Mouse (Mus musculus) left cerebral cortex, adult 2 months (tissue): Measurements from ENCODE around the gene Dhx40. TPM values are rescaled to one million over a fixed set of nuclear protein-coding genes. Genes with fewer than 3 reads are reported as not detected.
"Not testable (repeated sequence)": the region's sequence is repeated elsewhere in the genome, so short reads cannot be mapped to it uniquely, and the experiment has no call there.

Experiments
- DNase-seq, 2 experiments: peaks; one replicate each; pipeline ENCODE4 v3.0.0; 2021 to 2022; ENCODE audit warnings: low spot score in 2 of 2, mixed read lengths in 1 of 2; ENCODE audit errors: extremely low spot score in 1 of 2
- H3K27ac ChIP-seq: fragments of 200-600 bp; 2 replicates; pipeline ENCODE4 v1.8.1; 2022
- H3K4me3 ChIP-seq: fragments of 200-600 bp; 2 replicates; pipeline ENCODE4 v1.8.1; 2022
- CTCF ChIP-seq: fragments of 200-600 bp; IDR thresholded peaks from 2 replicates; pipeline ENCODE4 v1.8.1; 2022; ENCODE audit warnings: antibody characterized with exemption, mild to moderate bottlenecking, moderate library complexity
- intact Hi-C: fragments of 180-260 bp; cut with DNase I; formaldehyde crosslinking; loops from one replicate; pipeline ENCODE4 v1.15.1; 2025
- total RNA-seq, 2 experiments: library from RNA; stranded (reverse); gene quantifications; 2 replicates each; pipeline ENCODE4 v1.2.3; 2021

Dhx40 gene
- total RNA-seq, 2 experiments from 2014 or later, result 17.3 to 19.3 TPM

GRCm38 (mm10) chr11:86739470-86739869 lies 68.1 kb downstream of the Dhx40 start:
- no peak for TF ChIP-seq CTCF
- no peak for DNase-seq
- Histone ChIP-seq H3K27ac (no peak overlapping the region), H3K4me3 (no peak overlapping the region)
- intact Hi-C loops, result no loop called here

GRCm38 (mm10) chr11:86738956-86739355 lies 68.6 kb downstream of the Dhx40 start:
- H3K27ac ChIP-seq, result no peak overlapping the region; the same call in 1 of the 2 replicates
- intact Hi-C loops, result no loop called here
- H3K4me3 ChIP-seq, result no peak overlapping the region
- no peak for DNase-seq
- TF ChIP-seq CTCF, result no peak

GRCm38 (mm10) chr11:86738308-86738707 lies 69.2 kb downstream of the Dhx40 start:
- intact Hi-C loops, DNase-seq, H3K4me3 ChIP-seq, H3K27ac ChIP-seq: not testable (repeated sequence)
- peak; percentile 27 for TF ChIP-seq CTCF

- H3K27ac ChIP-seq, result 0 out of 2 replicates have a peak overlapping the region, but pooled peaks have one; percentile 24
- DNase-seq, result no peak
- no peak overlapping the region for H3K4me3 ChIP-seq
- no peak for TF ChIP-seq CTCF
- intact Hi-C loops, result no loop called here
These were observed 70.1 kb downstream of the Dhx40 start for GRCm38 (mm10) chr11:86737301-86738000.

- Histone ChIP-seq H3K4me3 (no peak overlapping the region), H3K27ac (no peak overlapping the region; the same call in 1 of the 2 replicates)
- no peak for TF ChIP-seq CTCF
- intact Hi-C loops, result loop anchor here (2.0 kb wide), 1 partner anchor 22 kb away; the partner anchor contains the start of gene Cltc
- no peak for DNase-seq
These were observed 72.6 kb downstream of the Dhx40 start for GRCm38 (mm10) chr11:86734993-86735392.

- Histone ChIP-seq H3K4me3 (no peak overlapping the region), H3K27ac (peak overlapping the region; percentile 54)
- intact Hi-C loops, result loop anchor here (2.0 kb wide), 1 partner anchor 22 kb away; the partner anchor contains the start of gene Cltc
- no peak for DNase-seq
- no peak for TF ChIP-seq CTCF
These were observed 73.2 kb downstream of the Dhx40 start for GRCm38 (mm10) chr11:86734241-86734939.

- H3K27ac ChIP-seq, result no peak overlapping the region
- H3K4me3 ChIP-seq, result no peak overlapping the region
- no peak for TF ChIP-seq CTCF
- no peak for DNase-seq
- intact Hi-C loops, result no loop called here
These were observed 76.1 kb downstream of the Dhx40 start for GRCm38 (mm10) chr11:86731443-86731842.

GRCm38 (mm10) chr11:86725607-86726006 lies 81.9 kb downstream of the Dhx40 start:
- Histone ChIP-seq H3K27ac (no peak overlapping the region), H3K4me3 (no peak overlapping the region)
- intact Hi-C loops, result no loop called here
- TF ChIP-seq CTCF, result no peak
- no peak for DNase-seq

GRCm38 (mm10) chr11:86724982-86725381 lies 82.6 kb downstream of the Dhx40 start:
- no peak for TF ChIP-seq CTCF

GRCm38 (mm10) chr11:86724004-86724403 lies 83.5 kb downstream of the Dhx40 start:
- H3K27ac ChIP-seq, result no peak overlapping the region
- TF ChIP-seq CTCF, result no peak
- DNase-seq, result no peak
- intact Hi-C loops, result no loop called here
- no peak overlapping the region for H3K4me3 ChIP-seq

More at GRCm38 (mm10) chr11:86724982-86725381, 82.6 kb downstream of the Dhx40 start:
- DNase-seq, result no peak
- Histone ChIP-seq H3K27ac (no peak overlapping the region), H3K4me3 (no peak overlapping the region)
- intact Hi-C loops, result no loop called here

GRCm38 (mm10) chr11:86719390-86719789 lies 88.2 kb downstream of the Dhx40 start:
- intact Hi-C loops, result no loop called here
- H3K4me3 ChIP-seq, result no peak overlapping the region
- no peak for DNase-seq
- no peak for TF ChIP-seq CTCF
- H3K27ac ChIP-seq, result no peak overlapping the region

Other genes with a start within 250 kb of the Dhx40 start
- 100 to 1,000 TPM; 144 to 167 TPM for gene Vmp1, start 123.9 kb downstream of the Dhx40 start, total RNA-seq
- 1 to 10 TPM; 7.2 to 7.9 TPM for gene Ptrh2, start 123.8 kb downstream of the Dhx40 start, total RNA-seq
- 100 to 1,000 TPM; 508 to 527 TPM for gene Cltc, start 50.2 kb downstream of the Dhx40 start, total RNA-seq
- gene Ypel2, start 186.0 kb upstream of the Dhx40 start, total RNA-seq, result 10 to 100 TPM; 42.8 to 45.5 TPM